Mouse (Mus musculus) urinary bladder, postnatal 36 days (tissue): ENCODE results near the gene Gm20503.

Experiments used
- DNase-seq, 2 experiments: peaks; one replicate each; pipeline ENCODE4 v3.0.0; 2022; ENCODE audit warnings: low spot score in 2 of 2, mixed read lengths in 1 of 2

The Gm20503 gene

GRCm38 (mm10) chr4:59089391-59089790 is 86.4 kb downstream of the Gm20503 start:
- no peak for DNase-seq
